Mouse (Mus musculus) heart, adult 2 months (tissue): Measurements from ENCODE around the gene Klhdc4. TPM values are rescaled to one million over a fixed set of nuclear protein-coding genes. Genes with fewer than 3 reads are reported as not detected.

Experiments used
- DNase-seq, 2 experiments: peaks; one replicate each; pipeline ENCODE4 v3.0.0; 2021
- H3K27ac ChIP-seq: fragments of 200-600 bp; 2 replicates; pipeline ENCODE4 v1.8.1; 2022
- H3K27me3 ChIP-seq: fragments of 200-500 bp; 2 replicates; pipeline ENCODE4 v1.6.1; 2012; ENCODE audit warnings: mild to moderate bottlenecking, low read length, inconsistent platforms, mixed read lengths; ENCODE audit not compliant: control insufficient read depth, insufficient read depth
- H3K36me3 ChIP-seq: fragments of 200-500 bp; 2 replicates; pipeline ENCODE4 v1.6.1; 2012; ENCODE audit warnings: low read length, inconsistent platforms; ENCODE audit not compliant: control insufficient read depth, insufficient read depth
- H3K4me1 ChIP-seq: fragments of 200-500 bp; 2 replicates; pipeline ENCODE4 v1.6.1; 2011; ENCODE audit warnings: low read length; ENCODE audit not compliant: control insufficient read depth, insufficient read depth
- H3K4me3 ChIP-seq: fragments of 200-600 bp; 2 replicates; pipeline ENCODE4 v1.8.1; 2022
- H3K79me2 ChIP-seq: fragments of 200-500 bp; replicated peaks from 2 replicates; pipeline ENCODE4 v1.6.1; 2012; ENCODE audit warnings: mild to moderate bottlenecking, inconsistent platforms, low read length, moderate library complexity, mixed read lengths; ENCODE audit not compliant: control insufficient read depth, insufficient read depth
- H3K9ac ChIP-seq: fragments of 200-500 bp; 2 replicates; pipeline ENCODE4 v1.6.1; 2012; ENCODE audit warnings: low read depth, mild to moderate bottlenecking, control low read depth, inconsistent platforms, low read length, mixed read lengths
- CTCF ChIP-seq: fragments of 200-600 bp; IDR thresholded peaks from 2 replicates; pipeline ENCODE4 v1.8.1; 2022; ENCODE audit warnings: antibody characterized with exemption, mild to moderate bottlenecking, moderate library complexity
- EP300 ChIP-seq: fragments of 200-500 bp; IDR thresholded peaks from 2 replicates; pipeline ENCODE4 v1.6.1; 2011; ENCODE audit warnings: low read depth, low read length, control low read depth; ENCODE audit not compliant: insufficient read depth
- POLR2A ChIP-seq: fragments of 200-500 bp; IDR thresholded peaks from 2 replicates; pipeline ENCODE4 v1.6.1; 2011; ENCODE audit warnings: mild to moderate bottlenecking, low read depth, low read length, control low read depth; ENCODE audit not compliant: insufficient read depth
- WGBS: fragments of 180-500 bp; shearing (Covaris S2); methylation state at CpG from one replicate; pipeline ENCODE4 v1.1.7; 2018; 5-methylcytosine and 5-hydroxymethylcytosine counted together
- intact Hi-C: fragments of 180-260 bp; cut with DNase I; formaldehyde crosslinking; loops from one replicate; pipeline ENCODE4 v1.15.1; 2025
- polyA plus RNA-seq: library from polyadenylated mRNA; depleted of rRNA; stranded (reverse); fragments of >200 nt; gene quantifications from 2 replicates; pipeline ENCODE4 v1.2.3, GENCODE M21; 2012; rRNA removed
- total RNA-seq, 2 experiments: library from RNA; stranded (reverse); gene quantifications; 2 replicates each; pipeline ENCODE4 v1.2.3; 2021

Klhdc4 gene
- total and polyA plus RNA-seq, 3 experiments: 9.6 to 12.6 (median 11.2) TPM

- Histone ChIP-seq H3K36me3 (no peaks in the 10 kb centered on the region), H3K79me2 (no peaks in the 10 kb centered on the region), H3K4me1 (no peaks in the 10 kb centered on the region), H3K27ac (no peak overlapping the region), H3K4me3 (no peak overlapping the region), H3K27me3 (peaks cover 8% of the 10 kb centered on the region), H3K9ac (no peak overlapping the region)
- no peak for TF ChIP-seq EP300
- no peak for TF ChIP-seq CTCF
- no peak for TF ChIP-seq POLR2A
- DNase-seq: no peak
- 75% methylated on average over 9 of the region's 9 CpGs for WGBS
- intact Hi-C loops: no loop called here
Observed at GRCm38 (mm10) chr8:121749501-121749900, 79.9 kb downstream of the Klhdc4 start.

Other genes with a start within 250 kb of the Klhdc4 start
- 100 to 1,000 TPM; 235 to 277 TPM for gene Map1lc3b, start 239.2 kb downstream of the Klhdc4 start, total RNA-seq
- 129 and 131 TPM in 2 replicates for gene Map1lc3b, start 239.2 kb downstream of the Klhdc4 start, polyA plus RNA-seq
- 10 to 100 TPM; 28.5 to 30.0 TPM for gene Zcchc14, start 176.7 kb downstream of the Klhdc4 start, total RNA-seq
- gene Zcchc14, start 176.7 kb downstream of the Klhdc4 start, polyA plus RNA-seq: 17.6 and 22.1 TPM in 2 replicates
- gene Jph3, start 99.9 kb downstream of the Klhdc4 start, total RNA-seq: under 1 TPM in 1 of 2 experiments, not detected in 1; 0.11 TPM
- 0.09 and 0.10 TPM in 2 replicates for gene Jph3, start 99.9 kb downstream of the Klhdc4 start, polyA plus RNA-seq
- 1 to 10 TPM; 3.1 to 4.6 TPM for gene Slc7a5, start 78.1 kb upstream of the Klhdc4 start, total RNA-seq
- 5.0 and 5.2 TPM in 2 replicates for gene Slc7a5, start 78.1 kb upstream of the Klhdc4 start, polyA plus RNA-seq
- gene Car5a, start 115.3 kb upstream of the Klhdc4 start, total RNA-seq: not detected
- gene Car5a, start 115.3 kb upstream of the Klhdc4 start, polyA plus RNA-seq: not detected in 2 replicates
- gene Banp, start 120.2 kb upstream of the Klhdc4 start, total RNA-seq: 10 to 100 TPM; 13.1 to 26.9 TPM
- 17.9 and 32.1 TPM in 2 replicates for gene Banp, start 120.2 kb upstream of the Klhdc4 start, polyA plus RNA-seq